Mouse (Mus musculus): ENCODE measurements around the gene Heatr1.
"Not testable (repeated sequence)": the region's sequence is repeated elsewhere in the genome, so short reads cannot be mapped to it uniquely, and the experiment has no call there.

The Heatr1 gene

GRCm38 (mm10) chr13:12454686-12455390, 60.0 kb downstream of the Heatr1 start:
- DNase-seq (ENCODE audit: low spot score in 2 of 2) = no peak

DNA sequence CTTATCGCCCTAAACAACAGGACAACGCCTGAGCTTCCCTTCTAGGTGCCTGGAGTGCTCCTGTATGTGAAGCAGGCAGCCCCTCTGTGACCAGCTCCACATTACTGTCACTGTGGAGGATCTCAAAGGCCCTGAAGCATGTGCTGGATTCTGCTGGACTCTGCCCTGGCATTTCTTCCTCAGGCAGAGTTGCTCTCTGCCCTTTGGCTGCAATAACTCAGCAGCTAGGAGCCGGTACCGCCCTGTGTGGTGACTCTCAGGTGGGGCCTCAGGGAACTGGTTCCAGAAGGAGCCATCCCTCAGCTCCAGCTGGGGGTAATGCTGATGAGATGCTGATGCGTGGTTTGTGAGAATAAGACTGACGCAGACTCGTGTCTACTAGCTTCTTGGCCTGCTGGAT, 61.9 kb downstream of the Heatr1 start:
- no peak for DNase-seq (ENCODE audit: low spot score in 2 of 2)

DNA sequence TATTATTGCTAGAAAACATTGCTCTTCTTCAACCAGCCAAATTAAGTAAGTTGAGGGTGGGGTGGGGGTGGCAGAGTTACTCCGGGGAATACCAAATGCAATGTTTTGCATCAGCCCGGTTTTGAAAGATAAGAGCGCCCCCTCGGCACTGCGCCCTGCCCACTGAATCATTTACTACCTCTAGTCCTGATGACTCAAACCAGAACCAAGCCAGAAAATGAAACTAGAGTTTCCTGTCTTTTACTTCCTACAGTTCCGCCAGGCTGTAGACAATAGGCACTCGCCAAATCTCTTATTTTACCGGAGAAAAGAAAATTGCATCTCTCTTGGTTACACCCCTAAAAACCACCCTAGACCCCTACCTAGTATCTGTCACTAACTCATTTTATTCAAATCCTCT, 65.6 kb downstream of the Heatr1 start:
- DNase-seq (ENCODE audit: low spot score in 2 of 2) = peak in 1 of 2 experiments; percentile 37

DNA sequence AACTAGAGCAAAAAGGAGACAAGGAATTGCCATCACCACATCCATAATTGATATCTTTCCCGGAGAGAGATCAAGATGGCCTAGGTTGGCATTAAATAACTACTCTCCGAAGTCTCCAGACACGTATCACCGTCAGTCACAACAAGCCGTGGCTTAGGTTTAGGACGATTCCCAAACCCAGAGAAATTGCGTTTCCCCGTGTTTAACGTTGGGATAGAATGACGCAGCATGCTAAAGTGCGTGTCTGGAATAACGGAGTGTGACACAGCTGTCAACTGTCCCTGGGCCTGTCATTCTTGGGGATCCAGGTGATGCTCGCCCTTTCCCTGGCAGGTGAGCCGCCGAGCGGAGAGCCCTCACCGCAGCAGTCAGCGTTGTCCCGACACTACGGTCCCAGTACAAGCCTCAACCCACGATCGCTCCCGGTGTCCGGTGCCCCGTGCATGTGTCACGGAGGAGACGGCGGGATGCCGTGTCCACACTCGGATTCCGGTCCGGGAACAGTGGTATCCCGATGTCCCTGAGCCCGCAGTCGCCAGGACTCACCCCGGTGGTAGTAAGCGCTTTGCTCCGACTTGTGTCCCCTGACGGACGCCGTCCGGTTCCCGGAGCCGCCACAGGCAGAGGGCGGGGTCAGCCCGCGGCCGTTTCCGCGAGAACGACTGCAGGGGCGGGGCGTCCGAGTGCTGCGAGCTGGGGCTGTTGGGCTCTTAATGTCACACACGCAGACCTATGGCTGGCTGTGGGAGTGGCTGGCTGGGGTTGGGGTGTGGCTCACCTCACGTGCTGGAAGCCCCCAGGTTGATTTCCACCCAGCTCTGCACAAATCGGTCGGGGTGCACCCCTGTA, 66.3 kb downstream of the Heatr1 start:
- peak; percentile 92 to 95 for DNase-seq (ENCODE audit: low spot score in 2 of 2)

- DNase-seq (ENCODE audit: low spot score in 2 of 2) = no peak
These were observed 66.9 kb downstream of the Heatr1 start for GRCm38 (mm10) chr13:12461730-12462119.

- DNase-seq (ENCODE audit: low spot score in 2 of 2) = no peak
These were observed 67.8 kb downstream of the Heatr1 start for GRCm38 (mm10) chr13:12462623-12463022.

DNA sequence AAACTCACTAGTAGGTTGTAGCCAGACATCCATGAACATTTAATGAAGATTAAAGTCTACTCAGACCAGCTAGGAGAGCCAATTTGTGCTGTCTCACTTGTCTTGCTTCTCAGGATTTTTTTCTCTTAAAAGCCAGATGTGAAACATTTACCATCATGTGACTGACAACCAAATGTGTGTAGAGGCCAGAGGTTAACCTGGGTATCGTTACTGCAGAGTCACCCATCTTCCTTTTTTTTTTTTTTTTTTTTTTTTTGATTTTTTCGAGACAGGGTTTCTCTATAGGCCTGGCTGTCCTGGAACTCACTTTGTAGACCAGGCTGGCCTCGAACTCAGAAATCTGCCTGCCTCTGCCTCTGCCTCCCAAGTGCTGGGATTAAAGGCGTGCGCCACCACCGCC, 69.3 kb downstream of the Heatr1 start:
- not testable (repeated sequence) for DNase-seq (ENCODE audit: low spot score in 2 of 2)

- DNase-seq (ENCODE audit: low spot score in 2 of 2) = no peak
These were observed 70.0 kb downstream of the Heatr1 start, which contains the start of gene Lgals8 for GRCm38 (mm10) chr13:12464844-12465243. Gene Lgals8, minus strand, starts transcription at chr13:12464944.

DNA sequence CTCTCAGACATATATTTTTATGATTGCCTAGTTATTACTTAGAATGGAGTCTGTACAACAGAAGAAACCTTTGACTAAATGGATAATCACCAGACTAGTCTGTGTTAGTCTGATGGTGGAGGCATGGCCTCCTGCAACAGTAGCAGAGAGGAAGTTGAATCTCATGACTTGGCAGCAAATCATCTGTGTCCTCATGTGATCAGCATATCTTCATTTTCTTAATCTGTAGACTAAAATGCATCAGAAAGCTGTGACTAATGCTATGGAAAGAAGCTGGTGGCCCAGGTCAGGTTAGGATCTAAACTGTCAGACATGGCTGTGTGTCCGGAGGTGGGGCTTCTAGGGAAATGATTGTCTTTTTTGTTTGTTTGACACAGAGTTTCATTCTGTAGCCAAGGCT, 73.7 kb downstream of the Heatr1 start:
- no peak for DNase-seq (ENCODE audit: low spot score in 2 of 2)

DNA sequence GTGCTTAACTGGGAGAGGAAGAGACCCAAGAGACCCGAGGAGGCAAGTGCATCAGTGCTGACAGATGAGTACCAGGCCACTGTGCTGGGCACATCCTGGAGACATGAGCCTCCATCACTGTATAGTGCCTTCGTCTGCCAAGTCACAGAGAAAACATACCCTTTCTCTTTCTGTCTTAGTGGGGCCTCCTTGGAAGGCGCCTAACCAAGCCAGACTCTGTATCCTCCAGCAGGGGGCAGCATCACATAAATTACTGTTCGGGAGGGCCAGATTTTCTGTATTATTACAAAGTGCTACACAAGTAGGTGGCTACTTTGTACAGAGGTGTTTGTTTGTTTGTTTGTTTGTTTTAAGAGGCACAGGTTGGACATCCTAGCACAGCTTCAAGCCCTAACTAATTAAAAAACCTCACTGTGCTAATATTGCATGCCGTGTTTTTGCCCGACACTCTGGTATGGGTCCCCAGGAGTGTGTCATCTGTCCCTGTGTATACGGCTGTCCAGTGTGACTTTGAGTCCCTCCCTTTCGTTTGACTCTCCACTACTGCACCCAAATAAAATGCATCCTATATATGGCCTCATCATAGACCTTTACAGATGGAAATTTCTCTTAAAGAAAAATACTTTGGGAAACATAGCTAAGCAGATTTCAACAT, 79.0 kb downstream of the Heatr1 start:
- DNase-seq (ENCODE audit: low spot score in 2 of 2) = peak; percentile 55 to 78

GRCm38 (mm10) chr13:12475239-12475638, 80.4 kb downstream of the Heatr1 start:
- DNase-seq (ENCODE audit: low spot score in 2 of 2) = no peak

- DNase-seq (ENCODE audit: low spot score in 2 of 2) = no peak
These were observed 82.1 kb downstream of the Heatr1 start for GRCm38 (mm10) chr13:12476886-12477285.

GRCm38 (mm10) chr13:12478301-12478700, 83.5 kb downstream of the Heatr1 start:
- no peak for DNase-seq (ENCODE audit: low spot score in 2 of 2)

- DNase-seq (ENCODE audit: low spot score in 2 of 2) = no peak
These were observed 85.0 kb downstream of the Heatr1 start for GRCm38 (mm10) chr13:12479802-12480201.

- no peak for DNase-seq (ENCODE audit: low spot score in 2 of 2)
These were observed 90.4 kb downstream of the Heatr1 start for GRCm38 (mm10) chr13:12485197-12485596.

DNA sequence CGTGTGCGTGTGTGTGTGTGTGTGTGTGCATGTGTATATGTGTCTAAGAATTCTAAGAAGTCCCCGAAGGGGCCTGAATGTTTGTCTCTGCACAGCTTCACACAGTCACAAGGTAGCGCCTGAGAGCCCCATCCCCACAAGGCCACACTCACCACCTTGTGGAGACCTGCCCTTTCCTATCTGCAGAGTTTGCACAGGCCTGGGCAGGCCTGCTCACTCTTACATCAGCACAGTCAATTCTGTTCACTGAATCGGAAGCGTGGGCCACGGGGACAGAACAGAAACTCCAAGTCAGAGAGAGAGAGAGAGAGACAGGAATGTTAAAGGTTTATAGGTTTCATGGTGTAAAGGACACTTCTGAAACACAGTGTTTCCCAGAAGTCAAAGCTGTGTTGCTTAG, 90.8 kb downstream of the Heatr1 start:
- peak in 1 of 2 experiments; percentile 38 for DNase-seq (ENCODE audit: low spot score in 2 of 2)

All from urinary bladder, postnatal 4 days (tissue).